Mouse (Mus musculus) hindbrain, embryonic 15.5 days (tissue): Measurements from ENCODE around the gene Senp3. TPM values are rescaled to one million over a fixed set of nuclear protein-coding genes. Genes with fewer than 3 reads are reported as not detected.
"Not testable (repeated sequence)": the region's sequence is repeated elsewhere in the genome, so short reads cannot be mapped to it uniquely, and the experiment has no call there.

ENCODE experiments used
- ATAC-seq: fragments of 200-750 bp; cut with Nextera tagmentation; 2 replicates; pipeline ENCODE4 v1.8.0; 2017; ENCODE audit warnings: low read depth, moderate number of reproducible peaks, moderate TSS enrichment; ENCODE audit not compliant: low FRiP score
- H3K27ac ChIP-seq: fragments of 300-500 bp; sonication (generic); replicated peaks from 2 replicates; pipeline ENCODE4 v1.5.1; 2015; ENCODE audit warnings: mild to moderate bottlenecking, inconsistent platforms
- H3K27me3 ChIP-seq: fragments of 300-500 bp; sonication (generic); 2 replicates; pipeline ENCODE4 v1.6.1; 2015; ENCODE audit warnings: control low read depth, inconsistent platforms
- H3K36me3 ChIP-seq: fragments of 300-500 bp; sonication (generic); 2 replicates; pipeline ENCODE4 v1.6.1; 2015; ENCODE audit warnings: control low read depth, inconsistent platforms
- H3K4me1 ChIP-seq: fragments of 300-500 bp; sonication (generic); replicated peaks from 2 replicates; pipeline ENCODE4 v1.6.1; 2015; ENCODE audit warnings: control low read depth, inconsistent platforms
- H3K4me2 ChIP-seq: fragments of 300-500 bp; sonication (generic); 2 replicates; pipeline ENCODE4 v1.6.1; 2015; ENCODE audit warnings: moderate library complexity, mild to moderate bottlenecking, inconsistent platforms
- H3K4me3 ChIP-seq: fragments of 300-500 bp; sonication (generic); 2 replicates; pipeline ENCODE4 v1.5.1; 2015; ENCODE audit warnings: mild to moderate bottlenecking, inconsistent platforms
- H3K9ac ChIP-seq: fragments of 300-500 bp; sonication (generic); 2 replicates; pipeline ENCODE4 v1.6.1; 2015; ENCODE audit warnings: inconsistent platforms
- H3K9me3 ChIP-seq: fragments of 300-500 bp; sonication (generic); 2 replicates; pipeline ENCODE4 v1.6.1; 2016; ENCODE audit warnings: control low read depth, inconsistent platforms
- WGBS: fragments of 180-500 bp; shearing (Covaris S2); methylation state at CpG from one replicate; pipeline ENCODE4 v1.1.7; 2015; 5-methylcytosine and 5-hydroxymethylcytosine counted together
- polyA plus RNA-seq: library from polyadenylated mRNA; unstranded; fragments of >200 nt; fragmentation: Nextera tagmentation; extraction: Ambion mirVana; gene quantifications from 2 replicates; pipeline ENCODE4 v1.2.1, GENCODE M21; 2015

The Senp3 gene
- 101 and 103 TPM in 2 replicates for polyA plus RNA-seq

DNA sequence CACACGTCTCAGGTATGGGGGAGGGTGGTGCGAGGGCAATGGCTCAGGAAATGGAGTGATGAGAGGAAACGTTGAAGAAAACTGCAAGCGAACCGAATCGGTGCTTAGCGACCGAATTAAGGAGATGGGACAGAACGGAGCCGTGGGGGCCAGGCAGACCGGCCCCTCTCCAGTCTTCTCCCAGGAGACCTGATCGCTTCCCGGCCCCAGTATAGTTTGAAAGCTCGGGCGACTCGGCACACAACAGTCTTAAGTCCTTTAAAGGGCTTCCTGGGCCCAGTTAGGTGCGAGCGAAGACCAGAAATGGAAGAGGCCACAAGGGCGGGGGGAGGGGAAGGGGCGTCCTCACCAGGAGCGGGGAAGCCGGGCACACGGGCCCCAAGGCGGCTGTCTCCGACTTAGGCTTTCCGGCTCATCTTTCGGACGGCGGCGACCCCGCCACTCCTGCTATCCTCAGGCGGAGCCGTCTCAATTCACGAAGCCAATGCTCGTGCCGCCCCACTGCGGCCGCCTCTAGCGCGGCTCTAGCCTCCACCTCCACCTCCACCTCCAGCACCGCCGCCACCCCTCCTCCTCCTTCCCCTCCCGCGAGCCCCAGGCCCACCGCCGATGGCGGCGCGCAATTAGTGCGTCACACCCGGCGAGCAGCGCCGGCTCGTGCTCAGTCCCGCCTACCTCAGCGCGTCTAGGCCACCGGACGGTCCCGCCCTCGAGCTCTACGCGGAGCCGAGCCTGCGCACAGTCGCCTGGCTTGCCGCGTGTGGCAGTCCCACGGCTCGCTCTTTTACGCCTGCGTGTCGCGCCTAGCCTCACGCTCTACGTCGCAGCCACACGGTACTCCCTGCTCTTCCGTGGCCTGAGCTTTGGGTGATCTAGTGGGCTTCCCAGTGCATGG lies at the start of gene Senp3:
TSS of gene Senp3 (minus strand) at position 771 of the 895 bp plus-strand sequence.
- H3K27me3 ChIP-seq, result no peaks in the 10 kb centered on the region
- H3K27ac ChIP-seq, result peak within 1 kb of the TSS; percentile 93
- WGBS, result under 1% methylated on average over 75 of the region's 80 CpGs
- no peaks in the 10 kb centered on the region for H3K9me3 ChIP-seq
- peak; percentile 98 for ATAC-seq
- peaks cover 24% of the 10 kb centered on the region for H3K36me3 ChIP-seq
- H3K4me3 ChIP-seq, result peak within 1 kb of the TSS; percentile 91
- peak within 1 kb of the TSS; percentile 95 for H3K9ac ChIP-seq
- H3K4me2 ChIP-seq, result peak within 1 kb of the TSS; percentile 81
- peaks cover 63% of the 10 kb centered on the region for H3K4me1 ChIP-seq

DNA sequence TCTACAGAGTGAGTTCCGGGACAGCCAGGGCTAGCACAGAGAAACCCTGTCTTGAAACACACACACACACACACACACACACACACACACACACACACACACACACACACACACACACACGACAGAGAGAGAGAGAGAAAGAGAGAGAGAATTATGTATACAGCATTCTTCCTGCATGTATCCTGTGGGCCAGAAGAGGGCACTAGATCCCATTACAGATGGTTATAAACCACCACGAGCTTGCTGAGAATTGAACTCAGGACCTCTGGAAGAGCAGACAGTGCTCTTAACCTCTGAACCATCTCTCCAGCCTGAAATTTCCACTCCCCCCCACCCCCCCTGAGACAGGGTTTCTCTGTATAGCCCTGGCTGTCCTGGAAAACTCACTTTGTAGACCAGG lies 49.5 kb upstream of the Senp3 start:
- not testable (repeated sequence) for H3K27ac ChIP-seq

GRCm38 (mm10) chr11:69729063-69729462 lies 47.2 kb upstream of the Senp3 start:
- ATAC-seq, result no peak
- no peak overlapping the region for H3K9ac ChIP-seq
- 24% methylated on average over 3 of the region's 3 CpGs for WGBS
- no peak overlapping the region for H3K4me2 ChIP-seq
- H3K36me3 ChIP-seq, result peaks cover 2% of the 10 kb centered on the region; the same call in 1 of the 2 replicates
- H3K9me3 ChIP-seq, result no peaks in the 10 kb centered on the region
- no peaks in the 10 kb centered on the region for H3K27me3 ChIP-seq
- no peak overlapping the region for H3K4me3 ChIP-seq
- H3K4me1 ChIP-seq, result no peaks in the 10 kb centered on the region
- H3K27ac ChIP-seq, result no peak overlapping the region

More for the DNA sequence above, 49.5 kb upstream of the Senp3 start:
- H3K36me3 ChIP-seq, result peaks cover 24% of the 10 kb centered on the region
- 85% methylated on average over 2 of the region's 3 CpGs for WGBS
- H3K4me2 ChIP-seq, H3K4me3 ChIP-seq, H3K9me3 ChIP-seq, H3K4me1 ChIP-seq, H3K27me3 ChIP-seq, ATAC-seq, H3K9ac ChIP-seq: not testable (repeated sequence)

- Histone ChIP-seq H3K4me3 (no peak overlapping the region), H3K27me3 (no peaks in the 10 kb centered on the region), H3K4me1 (no peaks in the 10 kb centered on the region), H3K4me2 (no peak overlapping the region), H3K27ac (no peak overlapping the region), H3K9ac (no peak overlapping the region), H3K9me3 (no peaks in the 10 kb centered on the region), H3K36me3 (no peaks in the 10 kb centered on the region)
- 36% methylated on average over 5 of the region's 5 CpGs for WGBS
- no peak for ATAC-seq
These were observed 44.1 kb upstream of the Senp3 start for GRCm38 (mm10) chr11:69725951-69726350.

- Histone ChIP-seq H3K9me3 (no peaks in the 10 kb centered on the region), H3K9ac (no peak overlapping the region), H3K36me3 (no peaks in the 10 kb centered on the region), H3K4me3 (no peak overlapping the region), H3K27ac (no peak overlapping the region), H3K4me2 (no peak overlapping the region), H3K27me3 (no peaks in the 10 kb centered on the region), H3K4me1 (no peaks in the 10 kb centered on the region)
- WGBS, result 54% methylated on average over 2 of the region's 2 CpGs
- ATAC-seq, result no peak
These were observed 41.2 kb upstream of the Senp3 start for GRCm38 (mm10) chr11:69723074-69723473.

- H3K4me1 ChIP-seq, result no peaks in the 10 kb centered on the region
- no peak for ATAC-seq
- no peaks in the 10 kb centered on the region for H3K27me3 ChIP-seq
- H3K27ac ChIP-seq, result no peak overlapping the region
- H3K9me3 ChIP-seq, result no peaks in the 10 kb centered on the region
- H3K4me3 ChIP-seq, result no peak overlapping the region
- 85% methylated on average over 6 of the region's 6 CpGs for WGBS
- H3K9ac ChIP-seq, result no peak overlapping the region
- H3K4me2 ChIP-seq, result no peak overlapping the region
- no peaks in the 10 kb centered on the region for H3K36me3 ChIP-seq
These were observed 39.0 kb upstream of the Senp3 start for GRCm38 (mm10) chr11:69720852-69721251.

DNA sequence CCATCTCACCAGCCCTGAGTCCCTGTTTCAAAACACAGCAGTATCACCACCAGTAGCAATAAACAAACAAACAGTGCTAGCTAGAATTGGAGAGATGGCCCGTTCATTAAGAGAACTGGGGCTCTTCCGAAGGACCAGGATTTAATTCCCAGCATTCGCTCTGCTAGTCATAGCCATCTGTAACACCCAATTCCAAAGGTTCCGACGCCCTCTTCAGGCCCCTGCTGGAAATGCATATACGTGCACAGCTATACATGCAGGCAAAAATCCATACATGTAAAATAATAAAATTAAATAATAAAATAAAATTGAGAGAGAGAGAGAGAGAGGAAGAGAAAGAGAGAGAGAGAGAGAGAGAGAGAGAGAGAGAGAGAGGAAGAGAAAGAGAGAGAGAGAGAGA lies 37.5 kb upstream of the Senp3 start:
- Histone ChIP-seq H3K36me3 (no peaks in the 10 kb centered on the region), H3K4me3 (no peak overlapping the region), H3K4me2 (no peak overlapping the region), H3K4me1 (no peaks in the 10 kb centered on the region), H3K9me3 (no peaks in the 10 kb centered on the region), H3K27me3 (no peaks in the 10 kb centered on the region), H3K9ac (no peak overlapping the region), H3K27ac (no peak overlapping the region)
- ATAC-seq, result no peak
- 71% methylated on average over 6 of the region's 6 CpGs for WGBS

DNA sequence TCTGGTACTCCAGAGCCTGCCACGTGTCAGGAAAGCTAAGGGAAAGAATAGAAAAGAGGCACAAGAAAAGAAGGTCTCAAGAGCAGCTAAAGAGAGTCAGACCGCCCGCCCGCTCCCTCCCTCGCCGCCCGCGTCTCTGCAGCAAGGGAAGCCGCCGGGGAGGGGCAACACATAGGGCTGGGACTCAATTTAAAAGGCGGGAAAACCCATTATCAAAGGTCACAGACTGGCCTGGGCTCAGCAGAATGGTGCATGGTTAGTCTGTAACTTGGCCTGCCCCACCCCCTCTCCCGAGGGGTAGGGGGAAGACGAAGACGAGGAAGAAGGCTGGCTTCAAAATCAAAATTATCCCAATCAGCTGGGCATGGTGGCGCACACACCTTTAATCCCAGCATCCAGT lies 36.8 kb upstream of the Senp3 start:
- Histone ChIP-seq H3K4me1 (no peaks in the 10 kb centered on the region), H3K27me3 (no peaks in the 10 kb centered on the region), H3K9me3 (no peaks in the 10 kb centered on the region), H3K36me3 (no peaks in the 10 kb centered on the region), H3K4me3 (no peak overlapping the region), H3K4me2 (peak overlapping the region; percentile 22), H3K27ac (no peak overlapping the region), H3K9ac (no peak overlapping the region)
- no peak for ATAC-seq
- 30% methylated on average over 15 of the region's 15 CpGs for WGBS

DNA sequence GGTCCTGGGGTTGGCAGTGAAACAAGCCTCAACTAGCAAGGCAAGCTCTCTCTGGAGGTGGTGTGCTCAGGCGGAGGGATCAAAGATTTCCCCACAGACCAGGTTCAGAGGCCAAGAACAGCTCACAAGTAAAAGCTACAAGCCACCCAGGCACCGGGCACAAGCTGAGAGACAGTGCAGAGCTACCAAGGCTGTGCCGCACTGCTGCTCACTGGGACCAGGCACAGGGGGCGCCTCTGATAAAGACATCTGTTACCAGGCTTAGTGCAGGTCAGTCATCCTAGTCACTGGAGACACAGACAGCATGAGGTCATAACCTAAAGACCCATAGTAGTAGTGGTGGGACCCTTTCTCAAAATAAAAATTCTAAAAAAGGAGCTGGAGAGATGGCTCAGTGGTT lies 35.1 kb upstream of the Senp3 start:
- Histone ChIP-seq H3K9me3 (no peaks in the 10 kb centered on the region), H3K4me2 (no peak overlapping the region), H3K27ac (no peak overlapping the region), H3K4me3 (no peak overlapping the region), H3K36me3 (no peaks in the 10 kb centered on the region), H3K27me3 (no peaks in the 10 kb centered on the region), H3K4me1 (no peaks in the 10 kb centered on the region), H3K9ac (no peak overlapping the region)
- 71% methylated on average over 4 of the region's 4 CpGs for WGBS
- no peak for ATAC-seq

- no peak overlapping the region for H3K27ac ChIP-seq
- no peak overlapping the region for H3K9ac ChIP-seq
- 24% methylated on average over 5 of the region's 5 CpGs for WGBS
- no peak overlapping the region for H3K4me3 ChIP-seq
- H3K36me3 ChIP-seq, result no peaks in the 10 kb centered on the region
- no peaks in the 10 kb centered on the region for H3K9me3 ChIP-seq
- H3K4me1 ChIP-seq, result no peaks in the 10 kb centered on the region
- no peaks in the 10 kb centered on the region for H3K27me3 ChIP-seq
- H3K4me2 ChIP-seq, result no peak overlapping the region
- no peak for ATAC-seq
These were observed 34.0 kb upstream of the Senp3 start for GRCm38 (mm10) chr11:69715929-69716328.

- H3K27me3 ChIP-seq, result no peaks in the 10 kb centered on the region
- WGBS, result 56% methylated on average over 9 of the region's 9 CpGs
- H3K27ac ChIP-seq, result no peak overlapping the region
- H3K9me3 ChIP-seq, result no peaks in the 10 kb centered on the region
- H3K9ac ChIP-seq, result no peak overlapping the region
- no peaks in the 10 kb centered on the region for H3K4me1 ChIP-seq
- no peak overlapping the region for H3K4me3 ChIP-seq
- ATAC-seq, result no peak
- no peak overlapping the region for H3K4me2 ChIP-seq
- no peaks in the 10 kb centered on the region for H3K36me3 ChIP-seq
These were observed 33.6 kb upstream of the Senp3 start for GRCm38 (mm10) chr11:69715482-69715881.

GRCm38 (mm10) chr11:69714636-69715329 lies 32.9 kb upstream of the Senp3 start:
- Histone ChIP-seq H3K4me3 (no peak overlapping the region), H3K4me1 (no peaks in the 10 kb centered on the region), H3K9ac (no peak overlapping the region), H3K4me2 (no peak overlapping the region), H3K36me3 (no peaks in the 10 kb centered on the region), H3K27ac (no peak overlapping the region), H3K27me3 (no peaks in the 10 kb centered on the region), H3K9me3 (no peaks in the 10 kb centered on the region)
- no peak for ATAC-seq
- 71% methylated on average over 18 of the region's 18 CpGs for WGBS
